Mouse (Mus musculus): ENCODE data around the gene Arsg. TPM values are rescaled to one million over a fixed set of nuclear protein-coding genes. Genes with fewer than 3 reads are reported as not detected.

Arsg gene
- polyA plus RNA-seq, 1 experiment from 2014 or later = 6.2 TPM

- no peak overlapping the region for H3K4me2 ChIP-seq (ENCODE audit: low read length)
- peaks cover 2% of the 10 kb centered on the region; the same call in 1 of the 2 replicates for H3K4me1 ChIP-seq (ENCODE audit: control insufficient read depth, insufficient read depth, low read length)
- no peak overlapping the region for H3K27ac ChIP-seq (ENCODE audit: low read depth, low read length)
- H3K4me3 ChIP-seq (ENCODE audit: low read depth, low read length) = no peak overlapping the region
- WGBS = 88% methylated on average over 9 of the region's 9 CpGs
- H3K9ac ChIP-seq (ENCODE audit: low read length) = no peak overlapping the region
- no peaks in the 10 kb centered on the region for H3K27me3 ChIP-seq (replicated peaks; ENCODE audit: control insufficient read depth, insufficient read depth, low read length)
- ATAC-seq = no peak
- no peaks in the 10 kb centered on the region for H3K36me3 ChIP-seq (ENCODE audit: control insufficient read depth, insufficient read depth, low read length)
- no peaks in the 10 kb centered on the region for H3K9me3 ChIP-seq (replicated peaks; ENCODE audit: control insufficient read depth, low read length)
- no peak for DNase-seq (ENCODE audit: low spot score)
These were observed 70.3 kb downstream of the Arsg start for GRCm38 (mm10) chr11:109543466-109543865.

GRCm38 (mm10) chr11:109544432-109544831 is 71.3 kb downstream of the Arsg start:
- Histone ChIP-seq H3K9me3 (replicated peaks; ENCODE audit: control insufficient read depth, low read length) (no peaks in the 10 kb centered on the region), H3K36me3 (ENCODE audit: control insufficient read depth, insufficient read depth, low read length) (no peaks in the 10 kb centered on the region), H3K4me1 (ENCODE audit: control insufficient read depth, insufficient read depth, low read length) (peaks cover 2% of the 10 kb centered on the region; the same call in 1 of the 2 replicates), H3K27ac (ENCODE audit: low read depth, low read length) (no peak overlapping the region), H3K4me3 (ENCODE audit: low read depth, low read length) (no peak overlapping the region), H3K27me3 (replicated peaks; ENCODE audit: control insufficient read depth, insufficient read depth, low read length) (no peaks in the 10 kb centered on the region), H3K9ac (ENCODE audit: low read length) (no peak overlapping the region), H3K4me2 (ENCODE audit: low read length) (no peak overlapping the region)
- ATAC-seq (no peak), DNase-seq (ENCODE audit: low spot score) (peak; percentile 35)
- WGBS = 26% methylated on average over 7 of the region's 7 CpGs

GRCm38 (mm10) chr11:109545265-109545664 is 72.1 kb downstream of the Arsg start:
- H3K27ac ChIP-seq (ENCODE audit: low read depth, low read length) = no peak overlapping the region

GRCm38 (mm10) chr11:109545700-109546143 is 72.5 kb downstream of the Arsg start:
- Histone ChIP-seq H3K27ac (ENCODE audit: low read depth, low read length) (no peak overlapping the region), H3K4me1 (ENCODE audit: control insufficient read depth, insufficient read depth, low read length) (peaks cover 2% of the 10 kb centered on the region; the same call in 1 of the 2 replicates), H3K27me3 (replicated peaks; ENCODE audit: control insufficient read depth, insufficient read depth, low read length) (no peaks in the 10 kb centered on the region), H3K9ac (ENCODE audit: low read length) (no peak overlapping the region), H3K36me3 (ENCODE audit: control insufficient read depth, insufficient read depth, low read length) (no peaks in the 10 kb centered on the region), H3K4me2 (ENCODE audit: low read length) (no peak overlapping the region), H3K4me3 (ENCODE audit: low read depth, low read length) (no peak overlapping the region), H3K9me3 (replicated peaks; ENCODE audit: control insufficient read depth, low read length) (no peaks in the 10 kb centered on the region)
- DNase-seq (ENCODE audit: low spot score) = no peak
- WGBS = 80% methylated on average over 12 of the region's 12 CpGs
- no peak for ATAC-seq

More at GRCm38 (mm10) chr11:109545265-109545664, 72.1 kb downstream of the Arsg start:
- H3K9ac ChIP-seq (ENCODE audit: low read length) = no peak overlapping the region
- no peak overlapping the region for H3K4me3 ChIP-seq (ENCODE audit: low read depth, low read length)
- peaks cover 2% of the 10 kb centered on the region; the same call in 1 of the 2 replicates for H3K4me1 ChIP-seq (ENCODE audit: control insufficient read depth, insufficient read depth, low read length)
- no peak for DNase-seq (ENCODE audit: low spot score)
- no peaks in the 10 kb centered on the region for H3K9me3 ChIP-seq (replicated peaks; ENCODE audit: control insufficient read depth, low read length)
- no peak overlapping the region for H3K4me2 ChIP-seq (ENCODE audit: low read length)
- WGBS = 88% methylated on average over 7 of the region's 7 CpGs
- no peak for ATAC-seq
- no peaks in the 10 kb centered on the region for H3K36me3 ChIP-seq (ENCODE audit: control insufficient read depth, insufficient read depth, low read length)
- H3K27me3 ChIP-seq (replicated peaks; ENCODE audit: control insufficient read depth, insufficient read depth, low read length) = no peaks in the 10 kb centered on the region

- no peak for ATAC-seq
- Histone ChIP-seq H3K36me3 (ENCODE audit: control insufficient read depth, insufficient read depth, low read length) (no peaks in the 10 kb centered on the region), H3K4me3 (ENCODE audit: low read depth, low read length) (no peak overlapping the region), H3K4me1 (ENCODE audit: control insufficient read depth, insufficient read depth, low read length) (peaks cover 2% of the 10 kb centered on the region; the same call in 1 of the 2 replicates), H3K9ac (ENCODE audit: low read length) (no peak overlapping the region), H3K4me2 (ENCODE audit: low read length) (no peak overlapping the region), H3K27ac (ENCODE audit: low read depth, low read length) (no peak overlapping the region), H3K27me3 (replicated peaks; ENCODE audit: control insufficient read depth, insufficient read depth, low read length) (no peaks in the 10 kb centered on the region), H3K9me3 (replicated peaks; ENCODE audit: control insufficient read depth, low read length) (no peaks in the 10 kb centered on the region)
- WGBS = 77% methylated on average over 16 of the region's 16 CpGs
- DNase-seq (ENCODE audit: low spot score) = no peak
These were observed 73.3 kb downstream of the Arsg start for GRCm38 (mm10) chr11:109546305-109547001.

GRCm38 (mm10) chr11:109547652-109548051 is 74.5 kb downstream of the Arsg start:
- H3K4me2 ChIP-seq (ENCODE audit: low read length) = no peak overlapping the region
- H3K9me3 ChIP-seq (replicated peaks; ENCODE audit: control insufficient read depth, low read length) = no peaks in the 10 kb centered on the region
- no peaks in the 10 kb centered on the region for H3K36me3 ChIP-seq (ENCODE audit: control insufficient read depth, insufficient read depth, low read length)
- H3K4me1 ChIP-seq (ENCODE audit: control insufficient read depth, insufficient read depth, low read length) = peaks cover 2% of the 10 kb centered on the region; the same call in 1 of the 2 replicates
- whole genome bisulfite sequencing = 94% methylated on average over 1 of the region's 1 CpGs
- H3K9ac ChIP-seq (ENCODE audit: low read length) = no peak overlapping the region
- no peak for DNase-seq (ENCODE audit: low spot score)
- H3K4me3 ChIP-seq (ENCODE audit: low read depth, low read length) = no peak overlapping the region
- ATAC-seq = no peak
- H3K27ac ChIP-seq (ENCODE audit: low read depth, low read length) = no peak overlapping the region
- no peaks in the 10 kb centered on the region for H3K27me3 ChIP-seq (replicated peaks; ENCODE audit: control insufficient read depth, insufficient read depth, low read length)

GRCm38 (mm10) chr11:109549599-109550290 is 76.6 kb downstream of the Arsg start:
- Histone ChIP-seq H3K4me1 (ENCODE audit: control insufficient read depth, insufficient read depth, low read length) (no peaks in the 10 kb centered on the region), H3K27me3 (replicated peaks; ENCODE audit: control insufficient read depth, insufficient read depth, low read length) (no peaks in the 10 kb centered on the region), H3K9ac (ENCODE audit: low read length) (no peak overlapping the region), H3K36me3 (ENCODE audit: control insufficient read depth, insufficient read depth, low read length) (no peaks in the 10 kb centered on the region), H3K4me2 (ENCODE audit: low read length) (no peak overlapping the region), H3K4me3 (ENCODE audit: low read depth, low read length) (no peak overlapping the region), H3K27ac (ENCODE audit: low read depth, low read length) (no peak overlapping the region), H3K9me3 (replicated peaks; ENCODE audit: control insufficient read depth, low read length) (no peaks in the 10 kb centered on the region)
- 82% methylated on average over 5 of the region's 5 CpGs for WGBS
- DNase-seq (ENCODE audit: low spot score) (no peak), ATAC-seq (no peak)

- no peak for ATAC-seq
- DNase-seq (ENCODE audit: low spot score) = no peak
- Histone ChIP-seq H3K27ac (ENCODE audit: low read depth, low read length) (no peak overlapping the region), H3K36me3 (ENCODE audit: control insufficient read depth, insufficient read depth, low read length) (no peaks in the 10 kb centered on the region), H3K4me1 (ENCODE audit: control insufficient read depth, insufficient read depth, low read length) (no peaks in the 10 kb centered on the region), H3K4me3 (ENCODE audit: low read depth, low read length) (no peak overlapping the region), H3K9me3 (replicated peaks; ENCODE audit: control insufficient read depth, low read length) (no peaks in the 10 kb centered on the region), H3K4me2 (ENCODE audit: low read length) (no peak overlapping the region), H3K27me3 (replicated peaks; ENCODE audit: control insufficient read depth, insufficient read depth, low read length) (no peaks in the 10 kb centered on the region), H3K9ac (ENCODE audit: low read length) (no peak overlapping the region)
- 79% methylated on average over 4 of the region's 4 CpGs for WGBS
These were observed 80.7 kb downstream of the Arsg start for GRCm38 (mm10) chr11:109553921-109554320.

GRCm38 (mm10) chr11:109554443-109554842 is 81.3 kb downstream of the Arsg start:
- Histone ChIP-seq H3K27ac (ENCODE audit: low read depth, low read length) (no peak overlapping the region), H3K9ac (ENCODE audit: low read length) (no peak overlapping the region), H3K4me1 (ENCODE audit: control insufficient read depth, insufficient read depth, low read length) (no peaks in the 10 kb centered on the region), H3K4me2 (ENCODE audit: low read length) (no peak overlapping the region), H3K36me3 (ENCODE audit: control insufficient read depth, insufficient read depth, low read length) (no peaks in the 10 kb centered on the region), H3K9me3 (replicated peaks; ENCODE audit: control insufficient read depth, low read length) (no peaks in the 10 kb centered on the region), H3K27me3 (replicated peaks; ENCODE audit: control insufficient read depth, insufficient read depth, low read length) (no peaks in the 10 kb centered on the region), H3K4me3 (ENCODE audit: low read depth, low read length) (no peak overlapping the region)
- 38% methylated on average over 3 of the region's 3 CpGs for WGBS
- ATAC-seq (no peak), DNase-seq (ENCODE audit: low spot score) (no peak)
